Mouse (Mus musculus) monocyte, adult 2 months (primary cell): ENCODE measurements around the gene E130308A19Rik.
A peak's percentile ranks its signal among the peaks of the same experiment; 100 is the strongest.

Source experiments
- DNase-seq, 2 experiments: peaks; one replicate each; pipeline ENCODE4 v3.0.0; 2022; ENCODE audit warnings: low spot score in 2 of 2, low read depth in 1 of 2

The E130308A19Rik gene

DNA sequence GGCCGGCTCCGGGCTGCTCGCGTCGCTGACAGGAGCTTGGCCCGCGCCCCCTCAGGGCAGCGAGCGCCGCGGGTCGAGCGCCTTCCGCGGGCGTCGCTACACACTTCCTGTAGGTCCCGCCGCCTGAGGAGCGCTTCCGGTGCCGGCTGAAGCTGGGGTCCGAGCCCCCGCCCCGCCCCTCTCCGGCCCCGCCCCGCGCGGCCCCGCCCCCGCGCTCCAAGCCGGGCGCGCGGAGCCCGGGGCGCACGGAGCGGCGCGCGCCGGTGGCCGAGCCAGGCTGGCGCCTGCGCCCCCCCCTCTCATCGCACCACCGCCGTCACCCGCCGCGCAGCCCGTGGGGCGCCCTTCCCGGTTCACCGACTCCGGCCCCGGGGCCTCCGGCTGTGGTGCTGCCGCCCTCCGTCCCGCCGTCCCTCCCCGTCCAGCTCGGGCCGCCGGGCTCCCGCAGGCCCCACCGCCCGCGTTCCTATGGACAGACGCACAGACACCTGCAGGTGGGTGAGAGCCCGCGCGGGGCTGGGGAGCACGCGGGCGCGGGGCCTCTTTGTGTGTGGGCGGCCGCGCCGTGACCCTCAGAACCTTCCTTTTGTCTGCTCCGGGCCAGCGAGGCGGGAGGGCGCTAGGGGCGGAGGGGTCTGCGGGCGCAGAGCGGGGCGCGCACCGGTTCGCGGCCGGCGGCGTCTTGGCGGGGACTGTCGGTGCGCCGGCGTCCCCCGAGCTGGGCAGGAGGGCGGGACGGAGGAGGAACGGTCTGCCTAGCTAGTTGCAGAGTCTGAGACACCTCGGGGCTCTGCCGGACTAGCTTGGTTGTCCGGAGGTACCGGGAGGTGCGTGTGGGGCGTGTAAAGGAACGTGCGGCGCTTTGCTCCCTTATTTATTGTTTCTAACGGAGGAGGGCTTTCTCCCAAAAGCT, at the start of gene E130308A19Rik:
E130308A19Rik (plus strand) TSS at position 214 of the 913 bp plus-strand sequence.
- DNase-seq: peak; percentile 7 to 9

DNA sequence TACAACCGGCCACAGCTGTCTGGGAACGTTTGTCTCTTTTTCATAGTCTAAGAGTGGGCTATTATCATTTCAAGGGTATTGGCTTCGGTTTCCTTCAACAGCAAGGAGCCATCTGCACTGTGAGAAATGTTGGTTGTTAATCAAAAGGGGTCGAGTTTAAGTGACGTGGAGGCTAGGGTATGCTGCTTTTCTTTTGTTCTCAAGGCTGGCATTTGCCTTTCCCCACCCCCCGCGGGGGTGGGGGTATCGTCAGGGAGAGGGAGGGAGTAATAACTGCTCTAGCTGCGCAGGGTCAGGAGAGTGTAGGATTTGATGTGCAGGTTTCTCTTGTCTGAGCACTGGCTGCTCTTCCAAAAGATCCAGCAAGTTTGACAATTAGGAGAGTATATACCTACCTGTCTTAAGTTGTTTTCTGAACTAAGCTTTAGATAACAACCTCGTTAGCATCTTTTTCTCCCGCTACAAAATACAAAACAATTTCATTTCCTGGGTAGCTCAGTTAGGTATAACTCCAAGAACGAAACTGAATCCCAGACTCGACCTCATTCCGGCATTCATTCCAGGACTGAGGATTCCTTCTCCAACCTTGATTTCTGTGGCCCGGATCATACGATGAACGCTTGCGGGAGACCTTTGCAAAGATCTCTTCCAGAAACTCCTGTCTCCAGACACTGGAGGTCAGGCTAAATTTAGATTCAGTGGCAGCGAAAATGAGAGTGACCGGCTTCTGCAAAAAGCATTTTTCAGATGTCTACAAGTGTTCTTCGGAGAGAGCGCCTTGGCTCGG, 45.3 kb upstream of the E130308A19Rik start:
- no peak for DNase-seq

DNA sequence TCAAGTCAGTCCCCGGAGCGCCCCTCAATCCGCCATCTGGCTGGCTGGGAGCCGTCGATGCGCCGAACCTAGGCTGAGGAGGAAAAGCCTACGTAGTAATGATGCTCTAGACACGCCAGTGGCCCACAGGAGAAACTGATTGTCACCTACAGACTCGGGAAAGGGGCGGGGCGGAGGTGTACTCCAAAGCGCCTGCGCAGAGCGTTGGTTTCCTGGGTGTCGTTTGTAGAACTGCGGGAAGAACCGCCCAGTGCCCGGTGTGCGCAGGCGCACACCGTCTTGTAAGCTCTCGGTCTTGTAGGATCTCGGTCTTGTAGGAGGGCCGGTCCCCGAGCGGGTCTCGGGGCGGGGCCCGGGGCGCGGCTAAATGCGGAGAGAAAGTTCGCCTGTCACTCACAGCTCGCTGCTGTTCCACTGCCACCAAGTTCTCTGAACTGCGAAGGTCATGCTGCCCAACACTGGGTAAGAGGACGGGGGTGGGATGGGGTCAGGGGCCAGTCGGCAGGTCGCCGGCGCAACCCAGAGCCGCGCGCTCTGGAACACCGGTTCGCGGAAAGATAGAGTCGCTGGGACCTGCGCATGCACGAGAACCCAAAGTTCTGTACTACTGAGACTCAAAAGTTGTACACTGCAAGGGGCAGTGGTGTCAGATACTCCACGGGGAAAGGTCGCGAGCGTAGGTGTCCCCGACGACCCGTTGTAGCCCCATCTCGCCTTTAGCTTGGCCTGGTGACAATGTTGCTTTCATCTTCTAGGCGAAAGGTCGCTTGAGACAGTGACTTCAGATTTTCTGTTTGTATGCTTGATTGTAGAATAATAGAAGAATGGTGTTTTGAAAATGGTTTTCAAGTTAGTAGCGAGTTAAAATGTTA, 44.5 kb upstream of the E130308A19Rik start, which contains the start of gene Hsdl2:
Hsdl2 (plus strand) TSS at position 250 of the 872 bp plus-strand sequence.
- DNase-seq: peak; percentile 92 to 94

DNA sequence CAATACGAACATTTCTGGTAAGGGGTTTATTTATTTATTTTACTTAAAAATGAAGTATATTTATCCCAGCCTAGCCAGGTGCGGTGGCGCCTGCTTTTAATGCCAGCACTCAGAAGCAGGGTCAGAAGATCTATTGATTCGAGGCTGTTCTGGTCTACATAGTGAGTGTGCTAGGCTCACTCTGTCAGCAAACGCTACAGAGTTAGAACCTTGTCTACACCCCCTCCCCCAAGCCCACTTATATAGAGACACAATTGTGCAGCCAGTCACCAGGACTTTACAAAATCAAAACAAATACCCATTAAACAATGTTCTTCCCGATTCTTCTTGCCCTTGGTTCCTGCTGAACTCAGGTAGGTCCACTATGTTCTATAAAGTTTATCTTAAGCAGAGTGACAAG, 43.8 kb upstream of the E130308A19Rik start:
- no peak for DNase-seq

DNA sequence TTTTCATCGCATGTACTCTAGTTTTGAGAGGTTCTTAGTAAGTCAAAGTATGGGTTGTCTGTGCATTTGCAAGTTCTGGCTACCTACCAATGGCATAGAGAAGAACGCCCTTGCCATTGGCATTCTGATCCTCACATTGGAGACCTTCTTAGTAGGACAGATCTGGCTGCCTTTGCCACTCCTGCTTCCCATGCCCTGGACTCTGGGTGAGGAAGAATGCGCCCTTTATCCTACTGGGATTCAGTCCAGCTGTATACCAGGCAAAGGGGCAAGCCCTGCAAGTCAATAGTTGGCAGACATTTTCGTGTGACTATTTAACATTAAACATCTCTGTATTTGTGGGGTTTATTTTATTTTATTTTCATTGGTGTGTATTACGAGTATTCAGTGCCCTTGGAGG, 40.9 kb upstream of the E130308A19Rik start:
- DNase-seq: no peak

DNA sequence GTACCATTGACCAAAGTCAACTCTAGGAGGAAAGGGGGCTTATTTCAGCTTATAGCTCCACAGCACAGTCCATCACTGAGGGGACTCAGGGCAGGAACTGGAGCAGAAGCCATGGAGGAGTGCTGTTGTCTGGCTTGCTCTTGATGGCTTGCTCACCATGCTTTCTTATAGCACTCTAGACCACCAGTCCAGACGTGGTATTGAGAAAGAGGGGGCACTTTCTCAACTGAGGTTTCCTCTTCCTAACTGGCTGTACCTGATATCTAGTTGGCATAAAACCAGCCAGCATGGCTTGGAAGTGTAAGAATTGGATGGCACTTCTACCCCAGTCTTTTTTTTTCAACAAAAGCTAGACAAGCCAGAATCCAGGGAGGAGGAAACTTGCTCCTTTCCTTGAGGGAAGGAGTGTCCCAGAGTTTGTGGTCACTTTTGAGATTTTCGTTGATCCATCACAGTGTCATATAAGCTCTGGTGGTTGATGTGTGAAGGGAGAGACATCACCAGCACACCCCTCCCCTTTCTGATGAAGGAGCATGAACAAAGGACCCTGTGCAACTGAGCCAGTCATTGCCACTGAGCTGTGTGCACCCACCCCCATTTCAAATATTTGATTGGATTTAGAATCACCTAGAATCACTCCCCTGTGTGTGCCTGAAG, 38.7 kb upstream of the E130308A19Rik start:
- no peak for DNase-seq

DNA sequence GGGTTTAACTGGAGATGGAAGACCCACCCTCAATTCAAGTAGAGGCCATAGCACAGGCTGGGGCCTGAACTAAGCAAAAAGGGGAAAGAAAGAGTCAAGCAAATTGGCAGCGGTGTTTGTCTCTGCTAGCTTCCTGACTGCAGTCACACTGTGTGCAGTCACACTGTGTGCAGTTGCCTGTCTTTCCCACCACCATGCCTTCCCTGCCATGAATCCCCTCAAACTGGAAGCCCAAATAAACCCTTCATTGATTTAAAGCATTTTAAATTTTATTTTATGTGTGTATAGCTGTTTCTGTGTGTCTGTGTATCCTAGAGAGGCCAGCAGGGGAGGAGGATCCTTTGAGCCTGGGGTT, 38.2 kb upstream of the E130308A19Rik start:
- no peak for DNase-seq

DNA sequence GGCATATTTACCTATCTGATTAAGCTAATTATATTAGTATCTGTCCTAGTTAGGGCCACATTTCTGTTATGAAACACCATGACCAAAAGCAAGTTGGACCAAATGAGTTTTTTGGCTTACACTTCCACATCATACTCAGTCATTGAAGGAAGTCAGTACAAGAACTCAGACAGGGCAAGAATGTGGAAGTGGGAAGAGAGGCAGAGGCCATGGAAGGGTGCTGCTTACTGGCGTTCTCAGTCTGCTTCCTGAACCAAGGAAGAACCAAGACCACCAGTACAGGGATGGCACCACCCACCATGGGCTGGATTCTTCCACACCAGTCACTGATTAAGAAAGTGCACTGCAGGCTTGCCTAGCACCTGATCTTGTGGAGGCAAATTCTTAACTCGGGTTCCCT, 31.4 kb upstream of the E130308A19Rik start:
- no peak for DNase-seq

DNA sequence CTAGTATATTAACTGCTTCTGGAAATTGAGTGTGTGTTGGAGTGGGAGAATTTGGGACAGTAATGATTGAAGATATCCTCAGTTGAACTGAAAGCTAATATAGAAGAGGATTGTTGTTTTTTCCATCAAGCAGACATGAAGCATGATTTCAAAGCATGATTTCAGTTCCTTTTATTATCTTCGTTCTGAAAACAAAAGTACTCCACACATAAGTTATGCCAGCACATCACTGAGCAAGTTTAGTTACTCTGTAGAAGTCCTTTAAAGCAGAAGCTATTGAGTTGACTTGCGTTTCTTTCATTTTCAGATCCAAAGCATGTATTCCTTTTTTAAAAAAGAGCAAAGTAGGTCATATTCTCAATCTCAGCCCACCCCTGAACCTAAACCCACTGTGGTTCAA, 29.5 kb upstream of the E130308A19Rik start:
- no peak for DNase-seq

DNA sequence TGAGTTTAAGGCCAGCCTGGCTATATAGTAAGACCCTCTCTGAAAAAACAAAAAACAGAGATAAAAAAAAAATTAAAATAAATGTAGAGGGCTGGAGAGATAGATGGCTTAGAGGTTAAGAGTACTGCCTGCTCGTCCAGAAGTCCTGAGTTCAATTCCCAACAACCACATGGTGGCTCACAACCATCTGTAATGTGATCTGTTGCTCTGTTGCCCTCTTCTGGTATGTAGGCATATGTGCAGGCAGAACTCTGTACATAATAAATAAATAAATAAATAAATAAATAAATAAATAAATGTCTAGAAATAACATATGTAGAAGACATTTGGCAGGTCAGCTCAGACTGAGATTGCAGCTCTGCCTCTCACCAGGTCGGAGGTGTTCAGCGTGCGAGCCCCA, 23.3 kb upstream of the E130308A19Rik start:
- no peak for DNase-seq

DNA sequence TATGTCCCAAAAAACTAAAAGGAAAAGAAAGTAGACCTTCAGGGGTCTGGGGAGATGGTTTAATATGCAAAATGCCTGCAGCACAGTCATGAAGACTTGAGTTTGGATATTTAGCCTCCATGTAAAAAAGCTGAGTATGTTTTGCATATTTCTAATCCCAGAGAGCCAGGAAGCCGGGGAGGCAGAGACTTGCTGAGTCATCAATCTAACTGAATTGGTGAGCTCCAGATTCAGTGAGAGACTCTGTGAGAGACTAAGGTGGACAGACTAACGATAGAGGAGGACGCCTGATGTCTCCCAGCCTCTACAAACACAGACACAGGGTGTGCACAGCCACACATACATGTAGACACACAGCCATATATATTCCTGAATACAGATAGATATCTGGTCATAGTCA, 21.1 kb upstream of the E130308A19Rik start:
- DNase-seq: no peak

DNA sequence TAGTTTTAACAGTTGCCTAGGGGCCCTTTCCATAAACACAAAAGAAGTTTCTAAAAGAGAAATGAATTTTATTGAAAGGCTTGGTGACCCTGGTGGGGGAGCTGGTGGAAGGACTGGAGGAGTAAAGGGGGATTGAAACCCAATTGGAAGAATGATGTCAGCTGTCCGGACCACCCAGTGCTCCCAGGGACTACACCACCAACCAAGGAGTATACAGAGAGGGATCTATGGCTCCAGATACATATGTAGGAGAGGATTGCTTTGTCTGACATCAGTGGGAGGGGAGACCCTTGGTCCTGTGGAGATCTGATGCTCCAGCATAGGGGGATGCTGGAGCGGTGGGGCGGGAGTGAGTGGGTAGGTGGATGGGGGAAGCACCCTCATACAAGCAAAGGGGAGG, 20.5 kb upstream of the E130308A19Rik start:
- DNase-seq: no peak

DNA sequence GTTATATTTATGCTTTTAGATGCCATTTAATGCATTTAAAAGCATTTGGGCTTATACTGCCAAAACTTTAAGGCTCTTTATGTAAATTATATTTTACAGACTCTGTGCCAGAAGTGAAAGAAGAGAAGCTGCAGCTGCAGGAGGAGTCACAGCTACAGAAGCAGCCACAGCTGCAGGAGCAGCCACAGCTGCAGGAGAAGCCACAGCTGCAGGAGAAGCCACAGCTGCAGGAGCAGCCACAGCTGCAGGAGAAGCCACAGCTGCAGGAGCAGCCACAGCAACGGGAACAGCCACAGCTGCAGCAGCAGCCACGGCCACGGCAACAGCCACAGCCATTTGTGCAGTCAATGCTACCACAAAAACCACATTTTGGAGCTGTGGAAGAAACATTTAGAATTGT, 15.6 kb upstream of the E130308A19Rik start:
- DNase-seq: no peak

DNA sequence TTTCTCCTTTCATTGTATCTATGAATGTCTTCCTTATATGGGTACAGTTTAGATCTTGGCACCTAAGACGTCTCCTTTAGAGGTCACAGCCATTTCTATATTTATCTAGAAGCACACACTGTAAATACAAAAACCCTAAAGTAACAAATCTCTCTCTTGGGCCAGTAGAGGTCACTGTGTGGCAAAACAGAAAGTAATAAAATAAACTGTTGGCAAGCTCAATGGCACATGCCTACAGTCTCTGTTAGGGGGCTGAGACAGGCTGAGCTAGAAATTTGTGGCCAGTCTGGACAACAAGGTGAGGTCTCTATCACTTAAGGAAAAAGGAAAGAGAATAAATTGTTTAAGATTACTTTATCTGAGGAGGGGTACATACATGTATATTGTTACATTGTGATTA, 11.0 kb upstream of the E130308A19Rik start:
- no peak for DNase-seq

DNA sequence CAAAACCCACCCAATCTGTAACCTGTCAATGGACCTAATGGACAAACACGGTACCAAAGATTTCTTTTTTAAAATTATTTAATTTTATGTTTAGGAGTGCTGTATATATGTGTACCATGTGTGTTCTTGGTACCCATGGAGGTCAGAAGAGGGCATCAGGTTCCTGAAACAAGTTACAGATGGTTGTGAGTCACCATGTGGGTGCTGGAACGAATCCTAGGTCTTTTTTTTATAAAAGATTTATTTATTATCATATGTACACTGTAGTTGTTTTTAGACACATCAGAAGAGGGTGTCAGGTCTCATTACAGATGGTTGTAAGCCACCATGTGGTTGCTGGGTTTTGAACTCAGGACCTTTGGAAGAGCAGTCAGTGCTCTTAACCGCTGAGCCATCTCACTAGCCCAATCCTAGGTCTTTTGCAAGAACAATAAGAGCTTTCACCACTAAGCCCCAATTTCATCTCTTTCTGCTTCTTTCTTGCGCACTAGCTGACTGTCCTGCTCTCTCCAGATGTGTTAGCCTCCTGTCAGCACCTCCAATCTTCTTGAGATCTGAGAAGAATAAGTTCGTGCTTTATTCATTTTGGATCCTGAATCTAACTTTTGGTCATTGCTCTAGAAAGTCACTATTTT, 6.3 kb upstream of the E130308A19Rik start:
- no peak for DNase-seq

DNA sequence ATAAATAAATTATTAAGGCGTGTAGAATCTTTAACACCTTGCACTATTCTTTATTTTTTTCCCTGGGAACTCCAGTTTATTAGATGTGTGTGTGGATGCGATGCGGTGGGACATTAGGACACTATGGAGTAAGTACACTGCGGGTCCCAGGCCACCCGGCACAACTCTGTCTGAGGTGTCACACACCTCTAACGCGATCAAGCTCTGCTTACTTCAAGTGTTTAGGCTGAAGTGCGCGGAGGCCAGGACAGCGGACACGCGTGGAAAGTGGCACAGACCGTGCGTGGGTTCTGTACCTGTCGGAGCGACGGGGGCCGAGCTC, 374 bp upstream of the E130308A19Rik start:
- no peak for DNase-seq

DNA sequence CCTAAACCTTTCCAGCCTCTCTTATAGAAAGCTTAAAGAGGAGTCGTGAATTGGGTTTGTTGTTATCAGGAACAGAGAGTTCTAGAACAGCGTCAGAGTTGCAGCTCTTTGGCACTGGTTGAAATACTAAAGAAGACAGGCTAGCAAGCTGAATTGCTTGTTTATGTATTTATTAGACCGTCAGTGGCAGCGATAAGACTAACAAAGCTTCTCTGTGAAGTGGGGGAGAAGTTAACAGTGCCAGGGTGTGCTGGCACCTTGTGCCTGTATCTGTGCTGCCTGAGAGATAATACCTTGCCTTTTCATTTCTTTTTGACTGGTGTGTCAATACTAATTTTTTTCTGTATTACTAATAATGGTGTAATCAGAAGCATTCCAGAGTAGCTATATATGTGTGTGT, 2.2 kb downstream of the E130308A19Rik start:
- DNase-seq: no peak

DNA sequence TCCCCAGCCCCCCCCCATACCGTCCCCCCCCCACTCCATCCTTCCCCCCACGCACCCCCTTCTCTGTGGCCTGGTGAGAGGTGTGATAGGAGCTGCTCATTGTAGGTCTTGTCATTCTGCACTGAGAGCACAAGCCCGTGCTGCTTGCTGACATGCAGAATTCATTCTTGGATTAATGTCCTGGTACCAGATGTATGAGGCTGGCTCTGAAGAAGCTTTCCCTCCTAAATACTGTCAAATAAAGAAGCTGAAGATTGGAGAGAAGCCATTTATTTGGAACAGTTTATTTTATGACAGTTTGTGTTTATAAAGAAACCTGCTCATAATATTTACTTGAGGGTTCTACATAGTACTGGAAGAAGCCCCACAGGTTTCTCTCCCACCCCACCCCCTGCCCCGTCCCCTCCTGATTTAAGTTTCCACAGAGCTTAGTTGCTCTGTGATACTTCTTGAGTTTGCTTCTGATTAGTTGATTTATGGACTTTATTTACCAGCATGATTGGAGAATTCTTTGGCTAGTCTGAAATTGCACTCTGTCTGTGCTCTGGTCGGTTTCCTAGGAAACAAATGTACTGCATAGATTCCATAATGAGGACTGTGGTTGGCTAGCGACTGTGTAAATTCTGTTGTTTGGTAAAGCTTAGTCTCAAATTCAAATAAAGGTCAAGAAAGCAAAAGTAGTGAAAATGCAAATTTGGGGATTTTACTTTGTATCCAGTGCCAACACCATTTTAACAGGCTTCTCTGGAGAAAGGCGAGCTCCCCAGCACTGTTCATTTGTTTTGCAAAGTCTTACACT, 3.3 kb downstream of the E130308A19Rik start:
- DNase-seq: no peak

DNA sequence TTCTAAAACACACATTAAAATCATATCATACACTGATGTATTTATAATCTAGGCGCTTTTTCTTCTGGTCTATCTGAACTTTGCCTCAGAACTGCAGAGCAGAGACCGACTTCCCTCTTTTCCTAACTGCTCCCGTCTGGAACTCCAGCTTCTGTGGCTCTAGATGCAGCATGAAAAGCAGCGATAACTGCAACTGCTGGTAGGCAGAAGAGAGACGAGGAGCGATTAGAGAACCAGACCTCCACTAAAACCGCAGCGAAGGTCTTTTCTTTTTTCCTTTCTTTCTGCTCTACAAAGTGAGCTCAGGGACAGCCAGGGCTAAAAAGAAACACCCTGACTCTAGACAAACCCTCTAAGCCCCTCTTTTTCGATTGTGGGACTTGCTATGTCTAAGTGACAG, 4.1 kb downstream of the E130308A19Rik start:
- DNase-seq: no peak

DNA sequence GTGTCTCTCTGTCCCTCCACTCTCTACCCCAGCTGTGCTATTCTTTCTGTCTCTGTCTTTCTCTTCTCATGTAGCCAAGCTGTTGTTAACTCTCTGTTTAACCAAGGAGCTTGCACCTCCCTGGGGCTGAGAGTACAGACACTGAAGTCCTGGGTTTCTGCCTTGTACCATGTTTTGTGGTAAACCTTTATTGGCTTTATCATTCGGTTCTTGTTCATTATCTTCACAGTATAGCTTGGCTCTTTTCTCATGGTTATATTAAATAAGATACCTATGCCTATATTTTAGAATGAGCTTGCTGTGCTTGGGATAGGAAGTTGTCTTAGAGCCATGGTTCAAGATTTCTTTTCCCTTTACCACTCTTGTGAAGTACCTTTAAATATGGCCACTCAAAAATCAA, 8.5 kb downstream of the E130308A19Rik start:
- no peak for DNase-seq
